Mouse (Mus musculus) mammary gland, adult 2 months (tissue): ENCODE measurements around the gene Srgn. TPM values are rescaled to one million over a fixed set of nuclear protein-coding genes. Genes with fewer than 3 reads are reported as not detected.

Experiments used
- polyA plus RNA-seq: library from polyadenylated mRNA; depleted of rRNA; stranded (reverse); fragments of >200 nt; gene quantifications from 2 replicates; pipeline ENCODE4 v1.2.3, GENCODE M21; 2012; ENCODE audit warnings: low replicate concordance; rRNA removed

The Srgn gene
- 38.9 and 42.1 TPM in 2 replicates for polyA plus RNA-seq

DNA sequence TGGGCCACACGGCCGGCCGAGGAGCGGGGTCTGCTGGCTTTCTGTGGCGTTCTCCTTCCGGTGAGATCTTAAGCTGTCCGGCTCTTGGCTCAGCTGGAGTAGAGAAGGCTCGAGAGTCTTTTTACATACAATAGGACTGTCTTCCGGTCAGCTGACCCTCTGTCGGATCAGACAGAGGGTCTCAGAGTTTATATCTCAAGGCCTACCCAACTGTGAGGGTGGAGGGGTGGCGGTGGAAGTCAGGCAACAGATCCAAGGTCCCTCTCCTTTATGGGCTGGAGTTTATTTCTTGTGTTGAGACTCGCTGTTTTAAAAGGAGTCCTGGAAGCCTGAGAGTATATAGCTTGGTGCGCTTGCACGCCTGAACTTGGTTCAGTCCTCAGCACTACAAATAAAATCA, at the start of gene Srgn:
Gene Srgn (minus strand): TSS at position 101 of the 400 bp plus-strand sequence.

GRCm38 (mm10) chr10:62486618-62487415, 40.4 kb downstream of the Srgn start, which contains the start of gene Vps26a:
Vps26a (minus strand) TSS chr10:62486805.

DNA sequence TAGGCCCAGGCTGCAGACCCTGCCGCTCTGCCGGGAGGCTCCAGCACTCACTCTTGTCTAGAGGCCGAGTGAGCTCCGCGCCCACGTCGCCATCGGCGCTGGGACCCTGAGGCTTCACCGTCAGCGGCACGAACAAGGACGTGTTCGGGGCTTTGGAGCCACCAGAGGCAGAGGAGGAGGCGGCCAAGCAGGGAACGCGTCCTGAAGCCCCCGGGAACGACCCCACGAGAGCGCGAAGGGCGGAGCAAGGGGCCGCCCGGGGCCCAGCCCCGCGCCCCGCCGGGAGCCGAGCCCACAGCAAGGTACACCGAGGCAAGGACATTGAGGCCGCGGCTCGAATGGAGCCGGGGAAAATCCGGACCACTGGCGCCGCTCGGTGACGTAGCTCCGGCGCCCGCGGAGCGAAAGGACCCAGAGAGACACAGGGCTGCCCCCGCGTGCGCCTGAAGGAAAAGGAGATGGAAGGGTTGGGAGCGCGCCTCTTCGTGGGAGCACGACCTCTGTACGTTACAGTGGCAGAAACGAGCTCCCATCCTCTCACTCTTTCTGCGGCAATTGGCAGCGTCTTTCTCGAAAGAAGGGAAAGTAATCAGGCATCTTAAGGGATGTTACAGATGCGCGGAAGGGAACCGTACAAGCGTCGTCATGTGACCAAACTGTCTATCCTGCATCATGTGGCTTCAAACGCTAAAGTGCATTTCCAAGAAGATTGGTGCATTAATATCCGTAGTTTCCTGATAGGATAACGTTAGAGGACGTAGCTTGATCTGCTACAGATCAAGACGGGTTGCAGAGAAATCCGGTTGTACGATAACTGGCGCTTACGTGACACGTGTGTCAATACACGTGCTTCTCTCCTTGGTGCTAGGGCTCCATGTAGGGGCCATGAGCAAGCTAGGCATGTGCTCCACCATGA, 77.6 kb downstream of the Srgn start, which contains the start of the genes 4930507D05Rik and Supv3l1:
Gene 4930507D05Rik (plus strand): TSS at position 126 of the 916 bp plus-strand sequence.
Gene Supv3l1 (minus strand): TSS at position 375 of the 916 bp plus-strand sequence.

Other genes starting within 250 kb of the Srgn start
- gene Hk1, start 147.5 kb downstream of the Srgn start, polyA plus RNA-seq: 24.7 and 40.6 TPM in 2 replicates
- not detected in 2 replicates for gene Hkdc1, start 105.0 kb downstream of the Srgn start, polyA plus RNA-seq
- gene 4930507D05Rik, start 78.0 kb downstream of the Srgn start, polyA plus RNA-seq: 0.07 and 0.18 TPM in 2 replicates
- 13.0 and 20.2 TPM in 2 replicates for gene Supv3l1, start 77.7 kb downstream of the Srgn start, polyA plus RNA-seq
- 6.4 and 19.4 TPM in 2 replicates for gene Vps26a, start 40.6 kb downstream of the Srgn start, polyA plus RNA-seq
- 26.9 and 47.2 TPM in 2 replicates for gene Kif1bp, start 51.0 kb upstream of the Srgn start, polyA plus RNA-seq
- 7.9 and 14.4 TPM in 2 replicates for gene Ddx21, start 74.8 kb upstream of the Srgn start, polyA plus RNA-seq
- 5.8 and 10.4 TPM in 2 replicates for gene Ddx50, start 123.8 kb upstream of the Srgn start, polyA plus RNA-seq
- gene Stox1, start 198.7 kb upstream of the Srgn start, polyA plus RNA-seq: 0.24 and 0.32 TPM in 2 replicates